In the genomic region with DNA sequence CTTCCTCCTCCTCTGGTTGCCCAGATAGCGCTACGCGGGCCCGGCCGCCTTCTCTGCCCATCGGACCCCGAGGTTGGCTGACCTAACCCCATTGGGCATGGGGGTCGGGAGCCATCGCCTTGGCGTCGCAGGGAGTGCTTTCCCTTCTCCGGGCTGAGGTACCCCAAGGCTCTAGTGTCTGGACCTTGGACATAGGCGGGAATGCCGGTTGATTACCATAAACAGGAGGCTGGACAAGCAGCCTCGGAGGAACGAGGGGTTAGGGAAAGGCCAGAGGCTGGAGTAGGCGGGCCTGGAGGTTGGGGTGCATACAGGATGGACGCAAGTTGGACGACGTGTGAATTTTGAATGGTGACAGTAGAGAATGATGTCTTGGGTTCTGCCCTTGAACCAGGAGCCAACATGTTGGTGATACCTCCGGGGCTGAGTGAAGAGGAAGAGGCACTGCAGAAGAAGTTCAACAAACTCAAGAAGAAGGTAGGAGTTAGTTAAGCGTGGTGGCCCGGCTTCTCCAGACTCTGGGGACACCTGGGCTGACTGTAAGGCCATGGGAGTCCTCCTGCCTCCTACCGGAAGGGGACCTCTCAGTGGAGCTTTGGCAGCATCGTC, we compare ENCODE assay signal across 1 mouse cellular context.
TF ChIP-seq lines count a peak whose summit lies in the region.

No protein-coding gene starts in this region.

TF ChIP-seq in MEL, 35 proteins besides CTCF, POLR2A, EP300 and RAD21:
- no peak for TF ChIP-seq MXI1 (IDR thresholded peaks at IDR 0.05; ENCODE audit: low read depth, low read length)
- TF ChIP-seq ELF1 (IDR thresholded peaks at IDR 0.05; ENCODE audit: low read depth, low read length), result no peak
- TF ChIP-seq MAFK (IDR thresholded peaks at IDR 0.05; ENCODE audit: borderline replicate concordance, low read depth, low read length), result no peak
- no peak for TF ChIP-seq ZMIZ1 (IDR thresholded peaks at IDR 0.05; ENCODE audit: low read depth, low read length)
- no peak for TF ChIP-seq ETS1 (IDR thresholded peaks at IDR 0.05; ENCODE audit: low read depth, low read length)
- 0 out of 2 replicates have a peak, but pooled peaks have one; percentile 33 for TF ChIP-seq UBTF (IDR thresholded peaks at IDR 0.05; ENCODE audit: borderline replicate concordance, insufficient read depth, low read depth, low read length)
- TF ChIP-seq MEF2A (IDR thresholded peaks at IDR 0.05; ENCODE audit: extremely low read depth, insufficient replicate concordance, low read depth, low read length, poor library complexity, severe bottlenecking), result no peak
- no peak for TF ChIP-seq JUND (IDR thresholded peaks at IDR 0.05; ENCODE audit: low read depth, low read length)
- no peak for TF ChIP-seq CHD2 (IDR thresholded peaks at IDR 0.05; ENCODE audit: low read length)
TF ChIP-seq in MEL: peak in this region for 1.
